Mouse (Mus musculus): ENCODE data around the gene Pih1h3b. TPM values are rescaled to one million over a fixed set of nuclear protein-coding genes. Genes with fewer than 3 reads are reported as not detected.

Pih1h3b gene
- not detected in 2 replicates for polyA plus RNA-seq (2016; fragmentation: Nextera tagmentation; extraction: Ambion mirVana)

GRCm38 (mm10) chrX:140062135-140062975 lies at the start of gene Pih1h3b, which contains the start of gene Nup62cl:
Pih1h3b (plus strand) TSS chrX:140062879.
Nup62cl (minus strand) TSS chrX:140062712.
- 33% methylated on average over 63 of the region's 64 CpGs for WGBS
- Histone ChIP-seq H3K27ac (no peak within 1 kb of the TSS), H3K4me1 (no peaks in the 10 kb centered on the region), H3K36me3 (no peaks in the 10 kb centered on the region), H3K4me3 (peak within 1 kb of the TSS; percentile 37), H3K9me3 (replicated peaks) (no peaks in the 10 kb centered on the region), H3K27me3 (peaks cover 39% of the 10 kb centered on the region), H3K4me2 (replicated peaks) (peak within 1 kb of the TSS; percentile 51), H3K9ac (no peak within 1 kb of the TSS)
- peak; percentile 78 for ATAC-seq (ENCODE audit: low FRiP score)

DNA sequence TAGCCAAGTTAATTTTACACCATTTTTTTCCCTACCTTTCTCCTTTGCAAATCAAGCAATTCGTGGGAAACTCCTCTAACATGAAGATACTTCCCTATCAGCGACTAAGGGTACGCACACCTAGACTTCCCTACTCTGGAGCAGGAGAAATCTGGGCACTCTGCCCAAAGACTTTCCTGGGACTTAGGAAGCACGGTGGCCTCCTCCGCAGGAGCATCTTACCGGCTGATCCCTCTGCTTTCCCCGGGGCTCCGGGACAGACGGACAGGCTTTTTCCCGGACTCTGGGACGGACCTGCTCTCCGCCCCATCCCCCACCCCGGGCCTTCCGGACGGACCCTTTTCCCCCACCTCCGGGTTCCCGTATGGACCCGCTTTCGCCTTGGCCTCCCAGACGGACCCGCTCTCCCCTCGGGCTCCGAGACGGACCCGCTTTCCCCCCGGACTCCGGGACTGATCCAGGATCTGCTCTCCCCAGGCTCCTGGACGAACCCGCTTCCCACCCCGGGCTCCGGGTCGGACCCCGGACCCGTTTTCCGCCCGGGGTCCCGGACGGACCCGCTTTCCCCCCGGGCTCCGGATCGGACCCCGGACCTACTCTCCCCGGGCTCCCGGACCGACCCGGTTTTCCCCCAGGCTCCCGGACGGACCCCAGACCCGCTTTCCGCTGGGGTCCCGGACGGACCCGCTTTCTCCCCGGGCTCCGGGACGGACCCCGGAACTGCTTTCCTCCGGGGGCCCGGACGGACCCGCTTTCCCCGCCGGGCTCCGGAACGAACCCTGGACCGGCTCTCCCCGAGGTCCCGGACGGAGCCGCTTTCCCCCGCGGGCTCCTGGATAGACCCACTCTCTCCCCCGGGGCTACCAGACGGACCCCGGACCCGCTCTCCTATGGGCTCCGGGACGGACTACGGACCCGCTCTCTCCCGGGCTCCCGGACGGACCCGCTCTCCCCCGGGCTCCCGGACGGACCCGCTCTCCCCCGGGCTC lies 1.5 kb upstream of the Pih1h3b start:
- peak; percentile 52; the same call in 1 of the 2 replicates for ATAC-seq (ENCODE audit: low FRiP score)
- WGBS, result 17% methylated on average over 88 of the region's 90 CpGs

GRCm38 (mm10) chrX:140082535-140082934 lies 19.9 kb downstream of the Pih1h3b start:
- Histone ChIP-seq H3K9me3 (replicated peaks) (no peaks in the 10 kb centered on the region), H3K4me2 (replicated peaks) (no peak overlapping the region), H3K9ac (no peak overlapping the region), H3K4me3 (no peak overlapping the region), H3K27me3 (no peaks in the 10 kb centered on the region), H3K36me3 (no peaks in the 10 kb centered on the region), H3K27ac (no peak overlapping the region), H3K4me1 (no peaks in the 10 kb centered on the region)
- no peak for ATAC-seq (ENCODE audit: low FRiP score)
- 89% methylated on average over 2 of the region's 2 CpGs for WGBS

More for the DNA sequence above, 1.5 kb upstream of the Pih1h3b start:
- H3K36me3 ChIP-seq, result no peaks in the 10 kb centered on the region
- H3K4me1 ChIP-seq, result no peaks in the 10 kb centered on the region
- H3K9ac ChIP-seq, result no peak overlapping the region
- peak overlapping the region; percentile 51 for H3K4me2 ChIP-seq (replicated peaks)
- H3K9me3 ChIP-seq (replicated peaks), result no peaks in the 10 kb centered on the region
- peak overlapping the region; percentile 37 for H3K4me3 ChIP-seq
- peaks cover 39% of the 10 kb centered on the region for H3K27me3 ChIP-seq
- no peak overlapping the region for H3K27ac ChIP-seq

DNA sequence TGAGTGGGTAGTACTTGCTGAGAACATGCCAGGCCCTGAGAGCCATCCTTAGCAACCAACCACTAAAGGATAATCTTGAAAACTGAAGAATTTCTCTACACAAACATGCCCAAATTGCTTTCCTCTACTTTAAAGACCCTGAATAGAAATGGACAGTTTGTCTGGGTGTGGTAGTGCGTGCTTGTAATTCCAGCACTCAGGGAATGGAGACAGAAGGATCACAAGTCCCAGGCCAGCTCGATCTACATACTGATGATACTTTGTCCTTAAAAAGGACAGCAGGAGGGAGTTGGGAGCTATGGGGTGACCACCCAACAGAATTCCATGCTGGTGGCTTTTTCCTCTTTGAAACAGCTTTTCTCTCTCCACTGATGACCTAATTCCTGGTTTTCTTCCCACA lies 31.4 kb downstream of the Pih1h3b start:
- no peak overlapping the region for H3K4me2 ChIP-seq (replicated peaks)
- H3K9me3 ChIP-seq (replicated peaks), result no peaks in the 10 kb centered on the region
- H3K4me1 ChIP-seq, result no peaks in the 10 kb centered on the region
- H3K9ac ChIP-seq, result no peak overlapping the region
- H3K36me3 ChIP-seq, result no peaks in the 10 kb centered on the region
- H3K4me3 ChIP-seq, result no peak overlapping the region
- 87% methylated on average over 2 of the region's 2 CpGs for WGBS
- H3K27ac ChIP-seq, result no peak overlapping the region
- peaks cover 5% of the 10 kb centered on the region; the same call in 1 of the 2 replicates for H3K27me3 ChIP-seq
- ATAC-seq (ENCODE audit: low FRiP score), result no peak

Other genes starting within 250 kb of the Pih1h3b start
- 8.2 and 8.9 TPM in 2 replicates for gene Morc4, start 191.2 kb upstream of the Pih1h3b start, polyA plus RNA-seq (2016; fragmentation: Nextera tagmentation; extraction: Ambion mirVana)
- 8.0 and 10.4 TPM in 2 replicates for gene Rbm41, start 64.3 kb upstream of the Pih1h3b start, polyA plus RNA-seq (2016; fragmentation: Nextera tagmentation; extraction: Ambion mirVana)
- gene Nup62cl, start 167 bp upstream of the Pih1h3b start, polyA plus RNA-seq (2016; fragmentation: Nextera tagmentation; extraction: Ambion mirVana), result 1.7 and 1.9 TPM in 2 replicates

Measured in hindbrain, embryonic 12.5 days (tissue).